Comparison of ENCODE assay signal across 17 mouse cellular contexts in genomic region chr3:94835396-94835795, GRCm38 (mm10). TPM values are rescaled to one million over a fixed set of nuclear protein-coding genes. Genes with fewer than 3 reads are reported as not detected.
"Had no signal": no experiment of that assay in that cellular context is flagged by ENCODE, and none has a peak within 500 bp of the region (broad histone marks: within the 10 kb centered on the region; RNA-seq: fewer than 3 reads in every experiment).

No protein-coding gene starts in this region.

- ATAC-seq: midbrain, embryonic 16.5 days had no signal

- H3K4me3 ChIP-seq: midbrain, embryonic 10.5 days; midbrain, embryonic 12.5 days; neural tube, embryonic 12.5 days; stomach, embryonic 15.5 days had no signal

- H3K4me2 ChIP-seq: lung, embryonic 14.5 days; midbrain, embryonic 12.5 days; neural tube, embryonic 12.5 days; stomach, embryonic 15.5 days had no signal

- H3K4me1 ChIP-seq: stomach, embryonic 15.5 days had no signal

- H3K27ac ChIP-seq: midbrain, embryonic 10.5 days; midbrain, embryonic 12.5 days; neural tube, embryonic 12.5 days; stomach, embryonic 15.5 days; stomach, postnatal 0 days had no signal

- DNase-seq: lung, adult 18-20 months; lung, embryonic 14.5 days; lung, postnatal 10 days; lung, postnatal 4 days; midbrain, embryonic 14.5 days; right cerebral cortex, postnatal 14 days; thymus, adult 2 months; thymus, postnatal 25 days; thymus, postnatal 4 days had no signal

- H3K9ac ChIP-seq: lung, embryonic 14.5 days; midbrain, embryonic 12.5 days; neural tube, embryonic 12.5 days; stomach, embryonic 15.5 days had no signal

- H3K27me3 ChIP-seq: midbrain, embryonic 12.5 days; neural tube, embryonic 12.5 days; stomach, embryonic 15.5 days had no signal

- H3K9me3 ChIP-seq: midbrain, embryonic 10.5 days; midbrain, embryonic 12.5 days; neural tube, embryonic 12.5 days; stomach, embryonic 15.5 days had no signal

- H3K36me3 ChIP-seq: midbrain, embryonic 12.5 days; neural tube, embryonic 12.5 days; stomach, embryonic 15.5 days had no signal

RNA-seq across cellular contexts. Expression of gene Cgn, which starts 49.1 kb away (rescaled TPM):
- total RNA-seq: megakaryocyte, adult 5-6 weeks; neutrophil, adult 5-6 weeks had no signal
